Mouse (Mus musculus) layer of hippocampus, adult 18-20 months (tissue): ENCODE measurements at regions not wholly inside any gene's neighbourhood (a gene's known extent, or its start where the extent isn't known, plus 50 kb on each side); places are given as distances from the start of the nearest gene placed in this dataset.

Experiments used
- DNase-seq, 2 experiments: peaks; one replicate each; pipeline ENCODE4 v3.0.0; 2022; ENCODE audit warnings: low spot score in 2 of 2

DNA sequence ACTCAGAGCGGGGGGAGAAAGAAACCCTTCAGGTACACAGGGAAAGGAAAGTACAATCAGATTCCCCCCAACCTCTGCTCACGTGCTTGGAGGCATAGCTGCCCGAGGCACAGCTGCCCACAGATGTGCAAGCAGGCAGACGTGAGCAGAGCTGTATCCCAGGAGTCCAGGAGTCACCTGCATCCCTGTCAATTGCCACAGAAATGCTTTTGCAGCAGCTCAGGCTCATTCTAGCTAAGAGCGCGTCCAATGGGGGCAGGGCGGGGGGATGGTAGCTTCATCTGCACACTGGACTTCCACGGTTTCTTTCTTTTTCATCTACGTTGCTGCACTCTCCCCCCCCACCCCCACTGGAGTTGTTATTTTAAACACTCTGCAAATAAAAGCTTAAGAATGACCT lies 66.0 kb upstream of the Fat4 start:
- DNase-seq, result no peak

DNA sequence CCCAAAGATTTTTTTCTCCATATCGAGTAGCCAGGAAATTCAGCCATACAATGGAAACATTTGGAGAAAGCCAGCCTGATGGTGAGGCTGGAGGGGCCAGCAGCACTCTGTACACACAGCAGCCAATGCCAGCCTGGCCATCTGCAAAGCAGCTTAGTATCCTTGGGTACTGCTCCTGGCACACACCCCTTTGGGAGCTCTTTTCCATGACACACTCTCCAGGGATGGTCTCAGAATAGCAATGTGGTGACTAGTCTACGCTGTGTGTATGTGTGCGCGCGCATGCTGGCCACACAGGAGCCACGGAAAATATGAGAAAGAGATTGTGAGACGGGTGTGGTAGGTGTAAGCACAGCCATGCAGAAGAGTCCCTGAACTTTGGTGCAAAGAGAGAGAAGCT lies 66.4 kb upstream of the Fat4 start:
- no peak for DNase-seq

DNA sequence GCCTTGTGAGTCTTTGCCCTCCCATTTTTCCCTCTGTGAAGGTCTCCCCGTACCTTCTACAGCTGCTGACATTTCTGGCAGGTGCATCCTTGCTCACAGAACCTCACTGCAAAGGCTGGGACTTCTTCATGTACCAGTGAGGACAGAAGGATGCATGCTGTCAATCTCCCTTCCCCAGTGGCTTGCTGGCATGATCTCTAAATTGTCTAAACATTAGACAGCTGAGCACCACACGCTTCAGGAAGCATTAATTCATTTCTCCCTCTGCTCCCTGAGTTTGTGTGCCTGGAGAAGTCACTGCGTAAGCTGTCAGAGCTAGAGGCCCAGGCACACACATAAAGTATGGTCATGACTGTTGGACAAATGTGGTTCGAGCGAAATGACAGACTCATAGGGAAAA lies 69.1 kb upstream of the Fat4 start:
- no peak for DNase-seq

DNA sequence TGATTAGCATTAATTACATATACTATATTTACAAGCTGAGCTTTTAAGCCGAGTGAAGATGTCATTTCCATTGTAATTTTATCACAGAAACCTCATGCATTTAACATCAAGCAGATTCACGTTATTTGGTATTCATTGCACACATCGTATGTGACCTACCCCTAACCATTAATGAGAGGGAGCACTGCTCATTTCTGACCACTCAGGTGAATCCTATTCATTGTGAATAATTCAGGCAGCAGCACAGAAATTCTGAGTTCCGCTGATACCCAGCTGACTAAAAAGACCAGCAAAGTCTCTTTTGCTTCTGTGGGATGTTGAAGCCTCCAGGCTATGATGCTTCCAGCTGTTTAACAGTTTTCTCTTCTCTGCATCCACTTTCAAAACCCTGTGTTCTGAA lies 74.3 kb upstream of the Fat4 start:
- DNase-seq, result no peak

DNA sequence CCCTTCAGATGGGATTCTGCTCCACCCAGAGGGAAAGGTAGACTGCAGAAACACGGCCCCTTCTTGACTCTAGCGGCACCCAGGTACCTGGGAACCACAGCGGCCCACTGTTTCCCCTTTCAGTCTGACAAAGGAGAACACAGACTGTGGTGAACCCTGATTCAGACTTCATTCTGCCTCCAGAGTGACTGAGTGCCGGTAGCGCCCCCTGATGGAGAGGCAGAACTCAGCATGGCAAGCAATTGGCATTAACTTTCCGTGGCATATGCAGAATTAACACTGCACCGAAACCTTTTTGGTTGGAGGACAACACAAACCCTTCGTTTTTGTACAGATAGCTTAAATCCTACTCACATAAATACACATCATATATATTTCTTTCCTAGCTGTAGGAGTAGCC lies 75.1 kb upstream of the Fat4 start:
- no peak for DNase-seq

DNA sequence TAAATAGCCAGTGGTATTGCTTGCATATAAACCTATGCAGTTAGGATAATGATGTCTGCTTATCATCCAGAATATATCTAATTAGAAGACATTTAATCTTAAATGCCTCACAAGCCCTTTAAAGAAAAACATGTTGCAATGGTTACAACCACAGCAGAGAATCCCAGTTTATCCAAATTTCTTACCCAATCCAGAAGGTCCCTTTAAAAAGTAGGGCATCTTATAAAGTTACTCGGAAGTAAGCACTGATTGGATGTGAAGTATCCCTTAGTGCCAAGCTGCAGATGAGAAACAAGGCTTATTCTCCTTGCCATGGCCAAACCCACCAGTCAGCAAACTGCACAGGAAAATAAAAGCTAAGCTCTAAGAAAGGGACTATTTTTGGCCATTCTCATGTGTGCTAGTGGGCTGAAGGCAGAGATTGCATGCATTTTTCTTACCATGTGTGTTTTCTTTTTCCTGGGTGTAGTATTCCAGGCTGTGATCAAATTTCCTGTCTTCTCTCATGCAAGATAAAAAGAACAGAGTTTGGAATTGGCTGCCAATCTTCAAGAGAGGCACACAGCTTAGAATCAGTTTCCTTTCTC lies 80.2 kb upstream of the Fat4 start:
- DNase-seq, result no peak

DNA sequence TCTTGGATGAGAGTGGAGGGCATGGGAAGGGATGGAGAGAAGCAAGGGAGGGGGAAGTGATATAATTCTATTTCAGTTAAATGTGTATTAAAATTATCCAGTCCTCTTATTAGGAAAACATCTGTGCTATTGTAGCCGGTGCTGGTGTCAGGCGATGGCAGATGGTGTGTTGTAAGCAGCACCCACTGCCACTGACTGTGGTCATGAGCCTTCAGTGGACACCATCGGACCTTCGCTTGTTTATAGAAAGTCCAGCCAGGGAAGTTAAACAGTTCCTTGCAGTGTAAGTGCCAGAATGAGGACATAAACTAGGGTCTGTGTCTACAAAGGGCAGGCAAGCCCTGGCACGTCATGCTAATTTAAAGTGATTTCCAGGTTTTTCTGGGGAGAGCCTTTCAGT lies 80.7 kb upstream of the Fat4 start:
- no peak for DNase-seq

DNA sequence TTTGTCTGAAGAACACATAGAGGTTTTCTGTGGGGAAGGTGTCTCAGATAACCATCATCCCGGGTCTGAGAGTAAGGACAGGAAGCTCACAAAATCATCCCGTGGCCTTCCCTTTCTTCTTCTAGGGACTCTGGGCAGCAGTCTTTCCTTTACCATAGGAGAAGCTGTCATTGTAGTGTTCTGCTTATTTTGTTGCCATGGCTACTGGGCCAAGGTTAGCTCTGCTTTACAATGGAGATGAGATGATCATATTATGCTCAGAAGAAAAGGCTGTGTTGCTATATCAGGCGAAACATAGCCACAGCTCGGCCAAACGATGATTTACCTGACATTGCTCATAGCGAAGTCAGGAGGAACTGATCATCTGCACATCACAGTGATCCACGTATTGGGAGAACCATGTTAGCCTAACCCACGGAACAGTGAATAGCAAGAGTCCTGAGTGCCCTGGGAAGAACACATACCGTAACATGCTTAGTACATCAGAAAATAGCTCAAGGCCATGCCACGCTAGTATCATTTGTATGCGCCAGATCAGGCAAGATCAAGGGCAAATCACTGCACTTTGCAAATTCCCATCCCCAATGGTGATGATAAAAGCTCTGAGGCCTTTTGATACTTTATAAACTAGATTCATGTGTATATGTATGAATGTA lies 91.0 kb upstream of the Fat4 start:
- no peak for DNase-seq

DNA sequence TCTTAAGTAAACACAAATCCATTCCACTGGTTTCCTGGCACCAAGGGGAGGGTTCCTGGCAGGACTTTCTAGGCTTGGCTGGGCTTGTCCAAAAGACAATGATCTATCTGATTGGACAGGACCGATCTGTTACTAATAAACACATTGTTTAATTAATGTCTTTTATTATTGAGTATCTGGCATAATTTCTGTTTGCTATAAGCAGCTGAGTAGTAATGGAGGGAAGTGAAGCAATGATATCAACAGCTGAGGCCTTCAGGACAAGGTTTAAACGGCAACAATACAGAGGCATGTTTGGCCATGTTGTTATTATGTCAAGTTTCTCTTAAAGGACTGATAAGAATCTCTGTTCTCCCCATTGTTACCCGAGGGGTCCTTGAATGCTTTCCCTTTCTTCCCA lies 93.5 kb upstream of the Fat4 start:
- no peak for DNase-seq

DNA sequence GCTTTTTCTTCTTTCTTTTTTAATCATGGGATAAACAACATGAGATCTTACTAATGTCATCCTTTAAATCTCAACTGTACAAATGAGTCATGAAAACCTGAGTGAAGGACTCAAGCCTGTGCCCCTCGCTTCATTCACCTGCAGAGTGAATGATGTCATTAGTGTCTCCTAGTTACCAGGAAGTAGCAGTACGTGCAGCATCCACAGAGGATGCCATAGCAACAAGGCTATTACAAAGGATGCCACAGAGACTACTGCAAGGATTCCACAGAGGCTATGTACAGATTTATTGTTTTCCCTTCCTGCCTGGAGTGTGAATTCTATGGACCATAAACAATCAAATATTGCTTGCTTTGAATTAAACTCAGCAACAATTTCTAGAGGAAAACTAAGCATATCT lies 98.0 kb upstream of the Fat4 start:
- no peak for DNase-seq

DNA sequence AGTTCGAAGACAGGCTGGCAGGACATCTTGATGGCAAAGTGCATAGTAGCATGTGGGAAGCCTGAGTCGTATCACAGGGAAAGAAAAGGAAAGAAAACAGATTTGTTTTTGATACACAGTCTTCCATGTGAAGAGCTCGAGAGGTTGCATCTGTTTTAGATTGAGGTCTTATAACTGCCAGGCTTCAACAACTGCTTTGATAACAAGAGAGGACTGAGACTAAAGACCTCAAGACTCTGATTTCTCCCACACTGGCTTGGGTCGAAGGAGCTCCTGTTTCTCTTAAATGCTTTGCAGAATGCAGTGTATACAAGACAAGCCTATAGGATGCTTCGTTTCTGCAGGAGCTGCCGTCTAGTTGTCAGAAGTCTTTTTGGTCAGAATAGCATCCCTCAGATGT lies 103.0 kb upstream of the Fat4 start:
- no peak for DNase-seq

DNA sequence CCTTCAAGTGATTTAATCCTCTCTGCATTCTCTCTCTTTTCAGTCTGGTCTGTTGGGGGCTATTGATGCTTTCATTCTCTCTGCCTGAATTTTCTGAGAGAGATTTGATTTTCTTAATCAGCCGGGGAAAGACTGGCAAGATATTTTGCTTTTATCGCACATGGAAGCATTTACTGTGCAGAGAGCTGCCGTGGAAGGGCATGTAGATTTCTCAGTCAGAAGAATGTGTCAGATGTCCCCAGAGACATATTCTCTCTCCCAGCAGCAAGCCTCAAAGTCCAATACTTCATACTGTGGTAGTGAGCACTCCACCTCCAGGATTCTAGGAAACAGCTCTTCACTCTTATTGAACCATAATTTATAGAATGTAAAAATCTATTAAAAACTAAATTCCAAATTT lies 103.7 kb upstream of the Fat4 start:
- DNase-seq, result no peak

DNA sequence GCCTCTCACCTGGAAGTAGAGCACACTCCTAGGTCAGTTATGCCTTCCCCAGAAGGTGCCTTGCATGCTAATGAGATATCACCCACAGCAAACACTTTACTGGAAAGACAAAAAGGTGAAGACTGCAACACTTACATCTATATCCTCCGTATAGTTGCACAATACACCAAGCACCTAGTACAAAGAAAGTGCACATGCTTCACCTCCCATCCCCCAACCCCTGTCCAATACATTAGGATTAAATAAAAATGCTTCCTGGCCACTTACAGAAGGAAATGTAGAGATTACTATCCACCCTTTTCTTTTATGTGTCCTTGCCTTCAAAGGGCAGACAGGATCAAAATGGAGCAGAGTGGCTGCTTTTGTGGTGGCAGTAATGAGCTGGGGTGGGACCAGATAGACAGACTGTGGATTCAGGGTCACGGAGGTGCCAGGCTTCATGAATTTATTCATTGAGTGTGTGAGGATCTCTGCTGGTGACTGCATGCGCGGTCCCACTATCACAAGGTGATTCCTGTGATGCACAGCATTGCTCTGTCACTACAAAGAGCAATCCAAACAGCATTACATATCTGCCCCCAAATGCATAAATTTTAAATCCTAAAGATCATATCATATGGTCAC lies 109.9 kb upstream of the Fat4 start:
- no peak for DNase-seq

DNA sequence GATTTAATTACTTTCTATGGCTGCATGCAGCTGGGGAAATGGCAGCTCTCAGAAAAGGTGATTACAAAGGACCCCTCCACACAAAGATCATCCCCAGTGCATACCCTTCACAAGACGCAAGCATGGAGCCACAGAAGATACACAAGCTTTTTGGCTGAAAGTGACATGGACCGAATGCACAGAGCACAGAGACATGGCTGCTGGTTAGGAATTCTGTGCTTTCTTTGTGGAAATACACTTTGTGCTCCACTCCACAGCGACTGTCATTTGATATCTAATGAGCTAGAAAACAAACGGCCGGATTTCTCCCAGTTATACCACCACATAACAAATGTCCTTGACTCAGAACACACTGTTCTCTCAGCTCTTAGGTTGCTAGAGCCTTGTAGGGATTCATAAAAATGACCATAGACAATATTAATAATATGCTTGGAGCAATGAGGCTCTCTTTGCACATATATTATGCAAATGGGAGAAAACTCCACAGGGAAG lies 132.1 kb upstream of the Fat4 start:
- no peak for DNase-seq

DNA sequence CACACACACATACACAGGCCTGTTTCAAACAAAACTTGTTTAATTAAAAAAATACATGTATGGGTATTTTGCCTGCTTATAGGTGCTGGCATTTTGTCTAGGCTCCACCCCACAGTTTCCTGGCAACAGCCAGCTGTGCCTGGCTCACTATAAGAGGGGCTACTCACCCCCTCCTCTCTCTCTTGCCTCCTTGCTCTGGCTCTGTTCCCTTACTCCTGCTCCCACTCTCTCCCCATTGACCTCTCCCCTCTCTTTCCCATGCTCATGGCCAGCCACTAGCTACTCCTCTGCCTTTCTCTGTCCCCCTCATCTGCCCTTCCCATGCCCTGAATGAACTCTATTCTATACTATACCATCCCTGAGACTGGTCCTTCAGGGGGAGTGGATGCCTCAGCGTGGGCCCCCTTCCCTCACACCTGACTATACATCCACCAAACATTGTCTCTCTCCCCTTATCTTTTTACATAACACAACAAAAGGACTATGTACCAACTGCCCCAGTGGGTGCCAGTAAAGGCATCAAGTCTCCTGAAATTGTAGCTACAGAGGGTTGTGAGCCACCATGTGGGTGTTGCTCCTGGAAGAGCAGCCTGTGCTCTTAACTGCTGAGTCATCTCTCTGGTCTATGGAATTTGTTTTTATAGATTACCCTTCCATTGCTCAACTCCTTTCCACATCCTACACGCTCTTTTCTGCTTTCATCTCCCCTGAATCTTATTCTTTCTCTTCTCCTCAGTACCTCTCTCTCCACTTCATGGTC lies 133.1 kb upstream of the Fat4 start:
- peak in 1 of 2 experiments; percentile 25 for DNase-seq

DNA sequence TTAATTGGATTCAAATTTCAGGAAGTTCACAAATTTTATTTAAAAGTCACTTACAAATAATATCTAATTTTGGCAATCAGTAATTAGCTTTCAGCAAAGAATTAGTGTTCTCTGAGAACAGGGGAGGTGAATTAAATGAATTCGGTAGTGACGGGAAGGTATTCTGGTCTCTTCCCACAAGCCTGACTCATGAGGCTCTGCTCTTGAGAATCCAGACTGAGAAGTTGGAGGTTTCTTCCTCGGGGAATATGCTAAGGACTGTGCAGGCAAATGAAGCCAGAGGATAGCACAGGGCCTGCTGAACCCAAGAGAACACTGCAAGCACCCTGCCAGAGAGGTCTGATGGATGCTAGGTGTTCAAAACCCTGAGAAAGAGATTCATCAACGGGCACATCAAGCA lies 144.6 kb upstream of the Fat4 start:
- DNase-seq, result no peak

DNA sequence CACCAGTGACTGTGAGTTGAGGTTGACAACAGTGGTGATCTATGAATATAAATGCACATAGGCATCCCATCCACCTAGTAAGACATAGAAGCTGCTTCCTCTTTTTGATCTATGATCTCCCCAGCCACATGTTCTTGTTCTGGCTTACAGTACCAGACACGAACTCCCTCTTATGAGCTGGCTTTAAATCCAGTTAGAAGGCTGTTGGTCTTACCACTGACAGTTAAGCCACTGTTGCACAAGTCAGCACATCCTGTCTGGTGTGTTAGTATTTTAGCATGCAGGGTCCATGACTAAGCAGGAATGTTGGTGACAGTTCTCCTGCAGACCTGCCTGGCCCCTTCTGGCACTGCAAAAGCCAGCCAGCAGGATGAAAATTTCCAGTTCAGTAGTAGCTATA lies 164.1 kb upstream of the Fat4 start:
- no peak for DNase-seq

DNA sequence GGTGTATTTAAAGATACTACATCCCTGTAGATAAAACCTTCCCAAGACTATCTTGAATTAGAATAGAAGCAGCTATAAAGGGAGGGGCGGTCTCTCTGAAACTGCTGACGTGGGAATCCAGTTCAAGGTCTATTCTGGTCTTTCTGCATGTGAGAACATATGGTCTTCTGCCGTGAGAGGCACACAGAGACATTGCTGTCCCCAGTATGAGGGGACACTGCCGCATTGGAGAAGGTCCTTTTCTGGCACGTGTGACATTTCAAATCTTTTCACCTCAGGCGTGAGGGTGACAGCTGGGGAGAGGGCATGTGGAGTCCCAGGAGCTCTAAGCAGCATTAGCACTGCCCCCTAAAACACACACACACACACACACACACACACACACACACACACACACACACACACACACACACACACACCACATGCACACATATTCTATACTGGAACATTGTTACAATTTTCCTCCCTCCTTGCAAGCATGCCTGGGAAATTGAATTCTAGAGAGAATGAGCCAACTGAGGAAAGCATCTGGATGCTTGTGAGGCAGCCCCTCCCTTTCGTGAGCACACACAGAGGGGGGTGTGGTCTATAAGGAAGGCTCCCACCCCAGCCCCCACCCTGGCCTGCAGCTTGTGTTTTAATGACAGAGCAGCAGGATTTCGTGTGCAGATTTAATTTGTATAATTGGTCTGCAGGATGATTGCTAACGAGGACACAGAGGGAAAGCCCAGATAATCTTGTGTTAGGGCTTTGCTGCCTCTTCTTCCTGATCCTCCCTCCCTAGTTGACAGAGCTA lies 174.5 kb upstream of the Fat4 start:
- DNase-seq, result no peak

DNA sequence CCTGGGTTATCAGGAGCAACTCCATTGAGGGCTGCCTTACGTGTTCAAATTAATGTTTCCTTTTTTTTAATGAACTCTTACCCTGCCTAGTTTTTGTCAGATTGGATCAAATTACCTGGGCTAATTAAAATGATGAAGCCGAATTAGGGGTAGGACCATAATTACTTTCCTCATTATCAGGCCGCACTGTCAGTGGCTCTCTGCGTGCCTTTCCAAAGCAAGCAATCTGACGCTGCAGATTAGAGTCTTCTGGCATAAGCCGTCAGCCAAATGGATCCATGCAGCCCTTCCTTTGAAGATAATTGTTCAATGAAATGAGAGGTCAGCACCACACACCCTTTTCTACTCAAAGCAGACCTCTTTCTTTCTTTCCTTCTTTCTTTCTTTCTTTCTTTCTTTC lies 175.5 kb upstream of the Fat4 start:
- no peak for DNase-seq

DNA sequence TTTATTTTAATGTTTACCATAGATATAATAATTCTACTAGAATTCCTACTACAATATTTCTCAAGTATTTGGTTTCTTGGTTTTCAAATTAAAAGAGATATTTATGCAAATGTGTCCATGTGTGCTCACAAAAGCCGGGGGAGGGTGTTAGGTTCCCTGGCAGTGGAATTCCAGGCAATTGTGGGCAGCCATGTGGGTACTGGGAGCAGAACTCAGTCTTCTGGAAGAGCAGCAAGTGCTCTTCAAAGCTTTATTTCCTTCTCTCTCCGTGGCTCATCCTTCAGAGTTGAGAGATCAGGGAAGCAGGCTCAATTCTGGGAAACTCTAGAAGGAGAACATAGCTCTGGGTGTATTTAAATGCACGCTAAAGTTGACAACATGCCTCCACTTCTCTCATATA lies 178.8 kb upstream of the Fat4 start:
- DNase-seq, result peak; percentile 26 to 50

DNA sequence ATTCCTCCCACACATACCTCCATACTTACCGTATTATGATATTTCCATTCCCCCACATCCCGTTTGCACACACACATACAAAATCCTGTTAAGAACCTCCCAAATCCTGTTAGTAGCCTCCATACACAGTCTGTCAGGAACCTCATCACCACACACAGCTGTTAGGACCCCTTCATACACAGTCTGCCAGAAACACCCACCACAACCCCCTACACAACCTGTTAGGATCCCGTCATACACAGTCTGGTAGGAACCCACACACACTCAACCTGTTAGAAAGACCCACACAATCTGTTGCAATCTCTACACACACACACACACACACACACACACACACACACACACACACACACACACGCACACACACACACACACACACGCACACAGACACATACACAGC lies 187.5 kb upstream of the Fat4 start:
- DNase-seq, result peak; percentile 11 to 64
